Mouse (Mus musculus) thymus, postnatal 25 days (tissue): ENCODE measurements around the gene Dagla.

Experiments used
- DNase-seq: peaks from one replicate; pipeline ENCODE4 v3.0.0; 2022

Dagla gene

DNA sequence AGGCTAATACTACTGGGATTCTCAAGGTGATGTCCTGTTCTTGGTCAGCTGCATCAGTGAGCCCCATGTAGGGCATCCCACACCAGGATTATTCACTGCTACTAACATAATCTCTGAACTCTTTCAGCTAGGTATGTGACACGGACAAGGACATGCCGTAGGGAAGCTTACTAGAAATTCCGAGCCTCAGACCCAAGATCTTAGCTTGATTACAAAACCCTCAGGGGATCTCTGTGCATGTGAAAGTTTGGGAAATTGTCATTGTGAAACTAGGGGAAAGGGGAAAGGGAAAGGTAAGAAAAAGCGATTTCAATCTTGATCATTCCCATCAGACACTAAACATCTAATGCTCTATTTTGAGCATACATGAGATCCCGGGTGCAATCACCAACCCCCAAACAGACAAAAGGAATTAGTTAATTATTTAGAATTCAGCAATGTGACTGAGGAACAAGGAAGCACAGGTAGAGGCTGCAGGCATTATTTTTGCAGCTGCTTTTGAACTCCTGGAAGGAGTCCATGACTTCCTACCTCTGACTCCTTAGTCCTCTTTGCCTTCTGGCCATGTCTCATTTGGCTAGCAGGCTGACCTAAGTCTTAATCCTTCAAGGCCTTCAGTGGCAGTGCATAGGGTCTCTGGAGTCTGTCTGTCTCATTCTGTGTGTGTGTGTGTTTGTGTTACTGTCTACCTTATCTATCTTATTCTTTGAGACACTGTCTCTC lies 2.0 kb upstream of the Dagla start:
- no peak for DNase-seq

- DNase-seq: no peak
Observed at GRCm38 (mm10) chr19:10305640-10306039, 963 bp upstream of the Dagla start.

DNA sequence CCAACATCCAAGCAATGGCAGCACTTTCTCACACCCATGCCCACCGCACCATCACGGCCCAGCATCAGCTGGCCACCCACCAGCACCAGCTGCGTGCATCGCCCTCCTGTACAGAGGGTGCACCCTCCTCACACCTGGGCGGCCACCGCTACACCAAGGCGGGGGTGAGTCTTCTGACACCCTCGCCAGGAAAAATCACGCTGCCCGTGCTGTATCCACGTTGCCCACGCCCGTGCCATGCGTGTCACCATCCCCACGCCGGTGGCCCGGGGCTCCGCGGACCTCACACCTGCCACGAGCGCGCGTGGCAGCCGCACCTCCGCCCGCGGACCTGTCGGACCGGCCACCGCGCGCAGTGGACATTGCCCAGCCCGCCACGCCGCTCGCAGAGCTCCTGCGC lies 282 bp downstream of the Dagla start:
- DNase-seq: no peak

DNA sequence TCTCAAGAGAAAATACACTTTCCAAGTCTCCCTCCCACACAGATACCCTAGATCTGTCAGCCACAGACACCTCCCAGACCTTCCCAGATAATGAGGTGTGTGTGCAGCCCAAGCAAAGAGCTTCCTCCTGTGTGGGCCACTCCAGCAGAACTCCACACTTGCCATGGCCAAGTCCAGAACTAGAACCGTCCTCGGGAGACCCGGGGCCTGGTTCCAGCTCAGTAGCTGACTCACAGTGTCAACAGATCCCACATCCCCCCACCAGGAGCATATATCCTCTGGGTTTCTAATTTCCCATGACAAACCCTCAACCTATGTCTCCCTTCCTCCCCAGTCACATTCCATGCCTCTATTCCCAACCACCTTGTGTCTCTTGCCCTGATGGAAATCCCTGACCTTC lies 1.8 kb downstream of the Dagla start:
- no peak for DNase-seq

- no peak for DNase-seq
Observed at GRCm38 (mm10) chr19:10301866-10302356, 2.8 kb downstream of the Dagla start.

- no peak for DNase-seq
Observed at GRCm38 (mm10) chr19:10301263-10301662, 3.4 kb downstream of the Dagla start.

DNA sequence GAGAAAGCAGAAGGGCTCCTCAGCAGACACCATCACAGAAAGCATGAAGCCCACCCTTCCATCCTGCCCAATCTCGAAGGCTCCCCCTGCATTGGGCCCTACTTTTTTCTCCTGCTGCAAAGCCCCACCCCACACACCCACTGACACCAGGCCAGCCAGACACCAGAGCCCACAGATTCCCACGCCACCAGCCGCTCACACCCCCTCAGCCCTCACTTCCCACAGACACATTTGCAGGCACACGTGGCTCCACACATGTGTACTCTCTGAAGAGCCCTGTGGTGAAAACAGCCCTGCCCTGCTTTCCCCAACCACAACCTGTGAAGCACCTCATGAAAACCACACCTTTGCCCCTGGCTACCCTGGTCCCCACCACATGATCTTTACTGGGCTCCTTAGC lies 3.9 kb downstream of the Dagla start:
- DNase-seq: no peak

DNA sequence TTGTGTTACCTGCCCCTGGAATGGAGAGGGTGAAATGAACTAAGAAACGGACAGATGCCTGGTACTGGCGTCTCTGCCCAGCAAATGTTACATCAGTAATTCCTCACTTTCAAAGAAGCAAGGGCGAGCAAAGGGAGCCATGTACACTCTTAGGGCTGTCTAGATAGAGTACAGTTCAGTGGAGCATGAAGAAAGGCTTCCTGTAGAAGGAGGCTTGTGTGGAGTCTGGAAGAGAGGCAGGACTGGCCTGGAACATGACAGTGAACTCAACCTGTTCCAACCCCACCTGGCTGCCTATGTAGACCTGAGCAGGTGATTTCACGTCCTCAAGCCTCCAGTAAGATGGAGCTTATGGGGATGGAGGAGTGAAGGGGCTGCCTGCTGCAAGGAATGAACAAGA lies 6.4 kb downstream of the Dagla start:
- DNase-seq: no peak

DNA sequence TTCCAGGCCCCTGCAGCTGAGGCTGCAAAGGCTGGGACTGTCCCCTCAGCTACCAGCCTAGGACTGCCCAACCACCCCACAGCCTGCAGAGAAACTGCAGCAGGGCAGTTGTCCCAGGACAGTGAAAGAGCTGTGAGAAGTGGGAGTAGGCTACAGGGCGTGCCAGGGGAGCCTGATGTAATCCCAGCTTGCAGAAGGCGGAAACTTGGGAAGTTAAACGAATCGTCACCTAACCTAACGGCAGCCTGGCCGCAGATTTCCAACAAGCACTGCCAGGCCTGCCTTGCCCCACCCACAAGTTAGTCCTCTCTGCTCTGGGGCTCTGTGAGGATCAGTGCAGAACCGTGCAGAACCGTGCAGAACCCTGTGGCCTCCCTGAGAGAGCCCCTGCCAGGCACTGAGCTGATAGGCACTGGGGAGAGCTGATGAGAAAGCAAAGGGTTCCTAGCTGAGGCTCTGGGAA lies 7.6 kb downstream of the Dagla start:
- no peak for DNase-seq

DNA sequence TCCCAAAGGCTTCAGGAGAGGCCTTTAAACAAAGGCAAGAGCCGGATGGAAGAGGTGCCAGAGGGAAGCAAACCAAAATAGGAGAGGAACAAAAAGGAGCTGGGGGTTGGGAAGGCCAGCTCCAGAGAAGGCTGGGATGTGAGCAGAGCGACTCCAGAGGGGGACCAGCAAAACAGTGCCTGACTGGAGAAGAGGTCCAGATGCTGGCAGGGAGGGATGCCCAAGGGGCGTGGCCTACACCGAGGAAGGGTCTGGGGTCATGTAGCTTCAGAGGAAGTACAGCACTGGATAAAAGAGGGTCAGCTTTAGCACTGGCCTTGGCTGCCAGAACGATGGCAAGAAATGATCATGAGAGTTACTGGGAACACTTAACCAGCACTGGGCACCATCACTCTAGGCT lies 8.4 kb downstream of the Dagla start:
- no peak for DNase-seq

- no peak for DNase-seq
Observed at GRCm38 (mm10) chr19:10294631-10295562, 9.8 kb downstream of the Dagla start.

GRCm38 (mm10) chr19:10293987-10294386 lies 10.7 kb downstream of the Dagla start:
- DNase-seq: no peak

- no peak for DNase-seq
Observed at GRCm38 (mm10) chr19:10291896-10292490, 12.7 kb downstream of the Dagla start.

DNA sequence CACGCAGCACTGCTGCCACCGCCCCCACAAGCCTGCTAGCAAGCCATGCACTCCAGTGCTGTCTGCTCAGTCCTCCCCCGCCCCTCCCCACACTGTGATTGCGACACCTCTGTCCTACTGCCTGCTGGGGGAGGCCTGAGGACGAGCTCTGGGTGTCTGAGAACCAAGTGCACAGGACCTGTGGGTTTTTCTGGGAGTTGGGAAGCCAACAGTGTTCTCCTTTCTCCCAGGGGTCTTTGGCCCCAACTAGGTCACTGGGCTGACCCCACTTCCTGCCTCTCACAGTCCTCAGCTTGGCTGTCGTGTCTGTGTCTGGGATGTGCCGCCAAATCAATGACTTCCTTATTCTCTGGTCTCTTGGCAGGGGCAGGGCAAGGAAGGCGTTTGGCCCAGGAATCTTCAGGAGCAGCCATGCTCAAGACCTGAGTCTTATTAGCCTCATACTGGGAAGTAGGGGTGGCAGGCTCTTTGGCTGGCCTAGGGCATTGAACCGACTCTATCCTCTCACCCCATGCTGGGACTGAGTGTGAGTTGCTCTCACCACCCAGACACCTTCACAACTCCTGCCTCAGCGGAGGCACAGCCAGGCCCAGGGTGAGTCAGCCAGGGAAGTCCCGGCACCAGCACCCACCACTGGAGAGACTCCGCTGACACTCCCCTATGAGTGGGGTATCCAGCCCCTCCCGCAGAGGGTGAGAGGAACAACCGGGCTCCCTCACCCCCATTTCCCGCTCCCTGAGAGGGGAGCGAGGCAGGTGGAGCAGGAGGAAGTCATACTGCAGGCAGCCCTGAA lies 14.3 kb downstream of the Dagla start:
- no peak for DNase-seq

- no peak for DNase-seq
Observed at GRCm38 (mm10) chr19:10289609-10290150, 15.0 kb downstream of the Dagla start.

- DNase-seq: no peak
Observed at GRCm38 (mm10) chr19:10288125-10289040, 16.3 kb downstream of the Dagla start.

DNA sequence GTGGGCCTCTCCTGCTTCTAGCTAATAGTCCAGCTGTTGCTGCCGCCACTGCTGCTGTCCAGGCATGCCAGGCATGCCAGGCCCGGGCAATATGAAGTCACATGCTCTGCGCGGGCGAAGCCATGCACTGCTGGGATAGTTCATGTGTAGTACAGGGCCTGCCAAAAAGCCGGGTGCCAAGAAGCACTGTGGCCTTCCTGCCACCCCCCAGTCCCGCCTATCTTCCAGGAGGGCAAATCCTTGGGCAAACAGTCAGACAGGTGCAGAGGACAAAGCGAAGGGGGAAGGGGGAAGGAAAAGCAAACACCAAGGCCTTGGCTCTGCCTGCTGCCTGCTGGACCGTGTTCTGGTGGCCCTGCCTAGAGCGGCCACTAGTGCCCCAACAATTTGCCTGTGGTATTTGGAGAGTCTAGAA lies 18.2 kb downstream of the Dagla start:
- no peak for DNase-seq

DNA sequence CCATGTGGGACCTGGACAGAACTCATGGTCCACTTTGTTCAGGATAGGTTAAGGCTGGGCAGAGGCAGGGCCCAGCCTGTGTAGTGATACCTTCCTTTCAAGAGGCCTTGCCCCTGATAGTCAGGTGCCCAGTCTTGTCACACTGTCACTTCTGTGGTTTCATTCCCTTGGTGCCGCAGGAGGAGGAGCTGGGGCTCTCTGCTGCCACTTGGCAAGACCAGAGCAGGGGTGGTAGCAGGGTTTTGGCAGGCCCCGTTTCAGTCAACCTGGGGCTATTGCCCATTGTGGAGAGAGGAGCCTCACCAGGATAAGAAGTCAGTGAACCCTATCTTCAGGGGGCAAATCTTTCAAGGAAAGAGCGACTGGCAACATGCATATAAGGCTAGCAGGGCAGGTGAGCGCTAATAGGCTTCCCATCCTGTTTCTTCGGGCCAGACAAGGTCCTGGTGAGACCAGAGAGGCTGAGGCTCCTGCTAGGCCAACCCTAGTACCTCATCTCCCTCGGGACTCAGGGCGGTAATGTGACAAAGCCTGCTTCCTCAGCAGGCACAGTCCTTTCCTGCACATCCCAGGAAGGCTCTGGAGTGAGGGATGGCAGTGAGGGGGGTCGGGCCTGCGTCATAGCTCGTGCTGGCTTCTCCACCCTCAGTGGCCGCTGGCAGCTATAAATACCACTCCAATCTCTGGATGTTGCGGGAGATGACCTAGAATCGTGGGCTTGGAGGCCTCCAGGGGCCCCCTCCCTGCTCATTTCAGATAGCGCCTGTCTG lies 23.7 kb downstream of the Dagla start:
- DNase-seq: no peak

DNA sequence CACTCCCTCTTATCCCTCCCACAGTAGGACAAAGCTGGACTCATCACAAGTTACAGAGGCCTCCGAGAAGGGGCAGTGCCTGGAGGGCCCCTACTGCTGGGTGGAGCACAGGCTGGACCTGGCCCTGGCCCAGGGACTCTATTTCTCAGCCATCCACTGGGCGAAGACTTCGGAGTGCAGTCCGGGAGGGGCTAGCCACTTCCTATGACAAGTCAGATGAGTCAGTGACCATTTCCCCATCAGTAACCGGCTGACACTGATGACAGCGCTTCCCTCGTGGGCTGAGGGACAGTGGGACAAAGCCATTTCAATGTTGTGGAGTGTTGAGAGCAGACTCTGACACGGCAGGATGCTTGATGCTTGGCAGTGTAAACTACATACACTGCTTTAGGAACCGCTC lies 25.0 kb downstream of the Dagla start:
- DNase-seq: no peak

DNA sequence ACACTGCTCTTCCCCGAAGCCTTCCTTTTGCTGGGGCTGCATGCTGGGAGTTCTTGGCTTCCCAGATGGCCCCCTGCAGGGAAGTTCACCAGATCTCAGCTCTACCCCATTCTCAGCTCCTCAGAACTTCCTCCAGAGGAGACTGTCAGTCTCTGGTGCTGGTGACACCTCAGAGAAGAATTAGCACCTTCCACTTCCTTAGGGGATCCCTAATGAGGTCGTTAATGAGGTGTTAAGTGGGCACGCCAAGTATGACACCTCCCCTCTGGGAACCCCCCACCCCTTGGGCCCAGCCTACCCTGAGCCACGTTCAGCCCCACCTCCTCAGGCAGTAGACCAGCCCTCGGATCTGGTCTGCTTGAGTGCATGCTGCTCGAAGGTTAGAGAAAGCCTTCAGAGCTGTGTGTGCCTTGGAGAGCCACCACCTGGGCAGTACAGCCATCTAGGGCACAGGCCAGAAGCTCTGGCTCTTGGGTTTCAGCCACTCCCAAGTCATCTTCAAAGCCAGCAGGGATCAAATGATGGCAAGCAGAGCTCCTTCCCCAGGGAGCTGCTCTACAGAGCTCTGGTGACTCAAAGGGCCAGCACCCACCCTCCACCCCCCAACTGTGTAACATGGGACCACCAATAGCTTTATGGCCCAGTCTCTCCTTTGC lies 25.9 kb downstream of the Dagla start:
- no peak for DNase-seq
